Mouse (Mus musculus): ENCODE measurements around the gene Tanc2. TPM values are rescaled to one million over a fixed set of nuclear protein-coding genes. Genes with fewer than 3 reads are reported as not detected.

The Tanc2 gene
- polyA plus RNA-seq, 1 experiment = 6.2 TPM

DNA sequence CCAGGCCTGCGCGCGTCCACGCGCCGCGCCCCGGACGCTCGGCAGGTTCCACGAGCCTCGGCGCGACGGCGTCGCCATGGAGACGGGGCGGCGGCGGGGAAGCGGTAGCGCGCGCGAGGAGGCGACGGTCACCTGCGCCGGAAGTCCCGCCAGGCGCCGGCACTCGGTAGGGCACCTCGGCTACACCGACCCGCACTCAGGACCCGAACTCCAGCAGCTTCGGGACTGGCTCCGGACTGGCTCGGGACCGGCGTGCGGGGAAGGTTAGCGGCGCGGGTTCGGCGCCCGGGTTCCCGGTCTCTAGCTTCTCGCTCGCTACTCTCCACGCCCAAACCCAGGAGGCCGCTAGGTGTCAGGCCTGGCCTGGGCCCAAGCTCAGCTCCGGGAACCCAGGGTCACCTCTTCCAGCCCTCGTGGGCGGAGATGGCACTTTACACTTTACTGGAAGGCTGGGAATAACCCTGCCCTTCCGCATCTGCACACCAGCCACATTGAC is 354.4 kb downstream of the Tanc2 start:
- Histone ChIP-seq H3K27ac (ENCODE audit: control insufficient read depth, insufficient read depth, low read depth, low read length) (peak overlapping the region; percentile 78), H3K4me1 (ENCODE audit: control insufficient read depth, insufficient read depth, low read length) (peaks cover 16% of the 10 kb centered on the region), H3K36me3 (ENCODE audit: control insufficient read depth, insufficient read depth, low read length) (no peaks in the 10 kb centered on the region), H3K27me3 (ENCODE audit: control insufficient read depth, insufficient read depth, low read length) (no peaks in the 10 kb centered on the region), H3K4me3 (ENCODE audit: control insufficient read depth, low read depth, low read length) (peak overlapping the region; percentile 95)
- TF ChIP-seq POLR2A (IDR thresholded peaks at IDR 0.05; ENCODE audit: control insufficient read depth, low read depth, low read length) (peak; percentile 63; the same call in 1 of the 2 replicates), CTCF (IDR thresholded peaks at IDR 0.05; ENCODE audit: control insufficient read depth, insufficient read depth, insufficient replicate concordance, low read depth, low read length) (0 out of 2 replicates have a peak, but pooled peaks have one; percentile 9)

DNA sequence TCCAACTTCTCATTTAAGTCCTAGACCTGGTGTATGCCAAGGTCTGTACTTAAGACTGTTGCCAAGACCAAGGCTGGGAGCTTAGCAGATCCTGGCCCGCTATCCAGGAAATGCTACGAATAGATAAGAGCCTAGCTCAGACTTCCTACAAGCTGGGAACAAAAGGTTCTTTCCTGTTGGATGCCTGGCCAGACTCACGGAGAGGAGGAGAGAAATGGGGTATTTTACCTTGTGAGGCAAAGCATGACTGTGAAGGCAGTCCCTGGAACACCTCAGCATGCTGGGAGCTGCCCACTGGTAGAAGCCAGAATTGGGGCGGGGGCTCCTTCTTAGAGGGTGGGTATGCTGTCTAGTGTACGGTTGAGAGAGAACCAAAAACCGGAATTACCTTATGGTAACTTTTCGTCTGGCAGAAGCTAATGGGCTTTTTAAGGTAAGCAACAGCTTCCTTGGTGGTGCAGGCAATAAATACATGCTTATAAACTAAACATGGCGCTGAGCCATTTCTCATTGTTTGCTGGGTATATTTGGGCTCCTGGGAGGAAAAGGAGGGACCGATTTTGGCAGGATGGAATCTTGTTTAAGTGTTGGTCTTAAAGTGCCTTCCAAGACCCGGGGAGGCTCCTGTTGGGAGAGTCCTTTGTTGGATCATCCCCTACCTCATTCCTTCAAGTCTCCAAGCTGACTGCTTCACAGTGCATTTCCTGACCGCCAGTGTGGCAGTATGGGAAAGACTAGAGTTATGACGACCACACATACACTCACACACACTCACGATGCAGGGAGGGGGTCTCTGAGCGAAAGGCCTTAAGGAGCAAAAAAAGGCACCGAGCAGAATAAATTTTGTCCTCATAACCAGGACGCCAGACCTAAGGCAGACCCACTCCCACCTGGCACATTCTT is 355.2 kb downstream of the Tanc2 start:
- H3K4me1 ChIP-seq (ENCODE audit: control insufficient read depth, insufficient read depth, low read length) = peaks cover 16% of the 10 kb centered on the region
- H3K36me3 ChIP-seq (ENCODE audit: control insufficient read depth, insufficient read depth, low read length) = no peaks in the 10 kb centered on the region
- H3K27me3 ChIP-seq (ENCODE audit: control insufficient read depth, insufficient read depth, low read length) = no peaks in the 10 kb centered on the region
- H3K4me3 ChIP-seq (ENCODE audit: control insufficient read depth, low read depth, low read length) = peak overlapping the region; percentile 95
- peak overlapping the region; percentile 78 for H3K27ac ChIP-seq (ENCODE audit: control insufficient read depth, insufficient read depth, low read depth, low read length)
- TF ChIP-seq POLR2A (IDR thresholded peaks at IDR 0.05; ENCODE audit: control insufficient read depth, low read depth, low read length) = no peak
- no peak for TF ChIP-seq CTCF (IDR thresholded peaks at IDR 0.05; ENCODE audit: control insufficient read depth, insufficient read depth, insufficient replicate concordance, low read depth, low read length)

DNA sequence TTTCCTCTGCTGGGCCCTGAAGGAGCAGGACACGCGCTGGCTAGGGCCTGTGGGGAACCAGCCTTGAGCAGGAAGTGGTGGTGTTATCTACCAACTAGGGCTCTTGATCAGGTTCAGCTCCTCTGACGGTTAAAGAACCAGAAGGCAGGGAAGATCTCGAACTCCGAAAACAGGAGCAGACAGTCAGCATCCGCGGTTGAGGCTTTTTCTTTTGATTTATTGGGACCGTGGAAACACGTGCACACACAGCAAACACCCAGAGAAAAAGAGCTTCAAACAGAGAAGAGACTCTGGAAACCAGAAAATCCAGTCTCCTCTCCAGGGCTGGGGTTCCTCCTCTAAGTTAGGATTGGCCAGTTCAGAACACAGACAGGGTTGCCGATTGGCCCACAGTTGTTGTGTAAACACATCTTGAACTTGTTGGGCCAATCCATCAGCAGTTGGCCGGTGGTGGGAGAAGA is 356.9 kb downstream of the Tanc2 start:
- Histone ChIP-seq H3K4me3 (ENCODE audit: control insufficient read depth, low read depth, low read length) (no peak overlapping the region), H3K4me1 (ENCODE audit: control insufficient read depth, insufficient read depth, low read length) (peaks cover 16% of the 10 kb centered on the region), H3K36me3 (ENCODE audit: control insufficient read depth, insufficient read depth, low read length) (no peaks in the 10 kb centered on the region), H3K27ac (ENCODE audit: control insufficient read depth, insufficient read depth, low read depth, low read length) (no peak overlapping the region), H3K27me3 (ENCODE audit: control insufficient read depth, insufficient read depth, low read length) (no peaks in the 10 kb centered on the region)
- TF ChIP-seq CTCF (IDR thresholded peaks at IDR 0.05; ENCODE audit: control insufficient read depth, insufficient read depth, insufficient replicate concordance, low read depth, low read length) (no peak), POLR2A (IDR thresholded peaks at IDR 0.05; ENCODE audit: control insufficient read depth, low read depth, low read length) (no peak)

DNA sequence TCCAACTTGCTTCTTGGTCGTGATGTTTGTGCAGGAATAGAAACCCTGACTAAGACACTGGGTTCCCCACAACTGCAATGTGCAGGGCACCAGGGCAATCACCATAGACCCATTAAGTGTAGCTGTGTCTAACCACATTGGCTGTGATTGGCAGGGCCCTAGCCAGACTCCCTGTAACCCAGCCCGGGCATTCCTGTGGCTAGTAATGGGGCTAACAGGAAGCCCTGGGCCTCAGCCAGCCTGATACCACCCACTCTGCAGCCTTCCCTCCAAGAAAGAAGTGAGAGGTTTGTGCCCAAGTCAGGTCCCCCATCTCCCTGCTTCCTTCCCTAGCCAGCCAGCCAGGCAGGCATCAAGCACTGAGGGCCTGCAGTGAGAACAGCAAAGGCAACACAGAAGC is 358.5 kb downstream of the Tanc2 start:
- TF ChIP-seq POLR2A (IDR thresholded peaks at IDR 0.05; ENCODE audit: control insufficient read depth, low read depth, low read length) (no peak), CTCF (IDR thresholded peaks at IDR 0.05; ENCODE audit: control insufficient read depth, insufficient read depth, insufficient replicate concordance, low read depth, low read length) (no peak)
- Histone ChIP-seq H3K4me1 (ENCODE audit: control insufficient read depth, insufficient read depth, low read length) (peaks cover 10% of the 10 kb centered on the region), H3K4me3 (ENCODE audit: control insufficient read depth, low read depth, low read length) (no peak overlapping the region), H3K27ac (ENCODE audit: control insufficient read depth, insufficient read depth, low read depth, low read length) (no peak overlapping the region), H3K36me3 (ENCODE audit: control insufficient read depth, insufficient read depth, low read length) (no peaks in the 10 kb centered on the region), H3K27me3 (ENCODE audit: control insufficient read depth, insufficient read depth, low read length) (no peaks in the 10 kb centered on the region)

DNA sequence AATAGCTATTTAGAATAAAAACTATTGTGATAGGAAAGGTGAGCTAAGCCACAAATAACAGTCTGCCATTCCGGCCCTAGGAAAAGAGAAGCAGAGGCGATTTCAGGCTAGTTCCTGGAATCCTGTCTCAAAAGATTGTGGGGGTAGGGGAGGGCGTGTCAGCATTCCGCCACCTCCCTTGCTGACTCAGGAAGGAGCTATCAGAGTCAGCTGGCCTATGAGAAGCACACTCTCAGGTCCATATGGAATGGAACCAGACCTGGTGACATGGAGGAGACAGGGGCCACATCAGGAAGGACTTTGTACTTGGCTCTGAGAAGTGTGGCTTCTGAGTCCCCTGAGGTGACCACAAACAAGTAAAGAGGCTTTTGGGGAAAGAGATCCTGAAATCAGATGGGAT is 360.7 kb downstream of the Tanc2 start:
- H3K27ac ChIP-seq (ENCODE audit: control insufficient read depth, insufficient read depth, low read depth, low read length) = no peak overlapping the region
- no peak overlapping the region for H3K4me3 ChIP-seq (ENCODE audit: control insufficient read depth, low read depth, low read length)
- TF ChIP-seq CTCF (IDR thresholded peaks at IDR 0.05; ENCODE audit: control insufficient read depth, insufficient read depth, insufficient replicate concordance, low read depth, low read length) (no peak), POLR2A (IDR thresholded peaks at IDR 0.05; ENCODE audit: control insufficient read depth, low read depth, low read length) (no peak)
- H3K27me3 ChIP-seq (ENCODE audit: control insufficient read depth, insufficient read depth, low read length) = no peaks in the 10 kb centered on the region
- peaks cover 7% of the 10 kb centered on the region for H3K4me1 ChIP-seq (ENCODE audit: control insufficient read depth, insufficient read depth, low read length)
- H3K36me3 ChIP-seq (ENCODE audit: control insufficient read depth, insufficient read depth, low read length) = no peaks in the 10 kb centered on the region; the same call in 1 of the 2 replicates

DNA sequence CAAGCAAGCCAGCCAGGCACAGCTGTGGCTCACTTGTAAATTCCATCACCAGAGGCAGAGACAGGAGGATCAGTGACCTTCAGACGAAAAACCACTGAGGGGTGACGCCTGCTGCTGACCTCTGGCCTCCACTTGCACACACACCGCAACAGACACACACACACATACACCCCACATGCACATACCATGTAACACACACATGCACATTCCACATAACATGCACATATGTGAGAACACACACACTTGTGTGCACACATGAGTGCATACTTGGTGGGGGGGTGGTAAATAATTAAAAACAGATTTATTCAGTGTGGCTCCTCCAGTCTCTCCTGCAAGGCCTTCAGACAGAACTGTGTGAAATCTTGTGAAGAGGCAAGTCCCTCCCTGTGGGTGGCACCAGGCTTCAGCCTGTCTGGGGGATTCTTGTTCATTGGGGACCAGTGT is 361.8 kb downstream of the Tanc2 start:
- TF ChIP-seq POLR2A (IDR thresholded peaks at IDR 0.05; ENCODE audit: control insufficient read depth, low read depth, low read length) = no peak
- no peak for TF ChIP-seq CTCF (IDR thresholded peaks at IDR 0.05; ENCODE audit: control insufficient read depth, insufficient read depth, insufficient replicate concordance, low read depth, low read length)
- H3K27ac ChIP-seq (ENCODE audit: control insufficient read depth, insufficient read depth, low read depth, low read length) = no peak overlapping the region
- no peaks in the 10 kb centered on the region; the same call in 1 of the 2 replicates for H3K36me3 ChIP-seq (ENCODE audit: control insufficient read depth, insufficient read depth, low read length)
- no peak overlapping the region for H3K4me3 ChIP-seq (ENCODE audit: control insufficient read depth, low read depth, low read length)
- no peaks in the 10 kb centered on the region for H3K27me3 ChIP-seq (ENCODE audit: control insufficient read depth, insufficient read depth, low read length)
- peaks cover 7% of the 10 kb centered on the region for H3K4me1 ChIP-seq (ENCODE audit: control insufficient read depth, insufficient read depth, low read length)

DNA sequence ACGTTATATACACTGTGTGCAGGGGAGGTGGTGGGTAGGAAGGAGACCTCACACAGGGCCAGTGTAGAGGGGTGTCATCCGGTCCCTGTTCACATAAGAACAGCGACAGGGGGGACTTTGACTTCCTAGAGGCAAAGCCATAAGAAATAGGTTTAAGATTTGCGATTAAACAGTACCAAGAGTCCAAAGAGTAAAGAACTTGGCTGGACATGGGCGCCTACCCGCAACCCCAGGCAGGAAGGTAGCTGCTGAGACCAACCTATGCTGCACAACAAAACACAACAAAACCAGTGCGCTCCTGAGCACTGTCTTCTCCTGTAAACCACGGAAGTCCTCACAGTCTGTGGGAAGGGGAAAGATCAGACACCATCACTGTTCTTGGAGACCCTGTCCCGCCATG is 362.3 kb downstream of the Tanc2 start:
- Histone ChIP-seq H3K36me3 (ENCODE audit: control insufficient read depth, insufficient read depth, low read length) (no peaks in the 10 kb centered on the region; the same call in 1 of the 2 replicates), H3K4me3 (ENCODE audit: control insufficient read depth, low read depth, low read length) (no peak overlapping the region), H3K27ac (ENCODE audit: control insufficient read depth, insufficient read depth, low read depth, low read length) (no peak overlapping the region), H3K27me3 (ENCODE audit: control insufficient read depth, insufficient read depth, low read length) (no peaks in the 10 kb centered on the region), H3K4me1 (ENCODE audit: control insufficient read depth, insufficient read depth, low read length) (peaks cover 8% of the 10 kb centered on the region)
- no peak for TF ChIP-seq POLR2A (IDR thresholded peaks at IDR 0.05; ENCODE audit: control insufficient read depth, low read depth, low read length)
- no peak for TF ChIP-seq CTCF (IDR thresholded peaks at IDR 0.05; ENCODE audit: control insufficient read depth, insufficient read depth, insufficient replicate concordance, low read depth, low read length)
